Mouse (Mus musculus) testis, adult 2 months (tissue): ENCODE data around the gene Kalrn. TPM values are rescaled to one million over a fixed set of nuclear protein-coding genes. Genes with fewer than 3 reads are reported as not detected.

Experiments used
- H3K27ac ChIP-seq: fragments of 200-500 bp; 2 replicates; pipeline ENCODE4 v1.5.1; 2012; ENCODE audit warnings: low read depth, low read length; ENCODE audit not compliant: control insufficient read depth, insufficient read depth
- H3K27me3 ChIP-seq: fragments of 200-500 bp; 2 replicates; pipeline ENCODE4 v1.6.1; 2012; ENCODE audit warnings: mild to moderate bottlenecking, low read length, moderate library complexity; ENCODE audit not compliant: control insufficient read depth, insufficient read depth
- H3K36me3 ChIP-seq: fragments of 200-500 bp; 2 replicates; pipeline ENCODE4 v1.6.1; 2012; ENCODE audit warnings: mild to moderate bottlenecking, low read length; ENCODE audit not compliant: control insufficient read depth, insufficient read depth
- H3K4me1 ChIP-seq: fragments of 200-500 bp; 2 replicates; pipeline ENCODE4 v1.6.1; 2012; ENCODE audit warnings: low read length; ENCODE audit not compliant: control insufficient read depth, insufficient read depth
- H3K4me3 ChIP-seq: fragments of 200-500 bp; 2 replicates; pipeline ENCODE4 v1.5.1; 2012; ENCODE audit warnings: low read depth, mild to moderate bottlenecking, low read length, moderate library complexity, mixed read lengths; ENCODE audit not compliant: control insufficient read depth
- CTCF ChIP-seq: fragments of 200-500 bp; IDR thresholded peaks from 2 replicates; pipeline ENCODE4 v1.5.1; 2012; ENCODE audit warnings: low read depth, mild to moderate bottlenecking, inconsistent platforms, low read length, moderate library complexity; ENCODE audit not compliant: control insufficient read depth, insufficient read depth, insufficient replicate concordance
- POLR2A ChIP-seq: fragments of 200-500 bp; IDR thresholded peaks from 2 replicates; pipeline ENCODE4 v1.6.1; 2012; ENCODE audit warnings: low read depth, mild to moderate bottlenecking, inconsistent platforms, low read length, moderate library complexity; ENCODE audit not compliant: control insufficient read depth
- polyA plus RNA-seq: library from polyadenylated mRNA; depleted of rRNA; stranded (reverse); fragments of >200 nt; gene quantifications from 2 replicates; pipeline ENCODE4 v1.2.3, GENCODE M21; 2012; rRNA removed

Gene Kalrn
- polyA plus RNA-seq, 1 experiment, result 5.7 TPM

DNA sequence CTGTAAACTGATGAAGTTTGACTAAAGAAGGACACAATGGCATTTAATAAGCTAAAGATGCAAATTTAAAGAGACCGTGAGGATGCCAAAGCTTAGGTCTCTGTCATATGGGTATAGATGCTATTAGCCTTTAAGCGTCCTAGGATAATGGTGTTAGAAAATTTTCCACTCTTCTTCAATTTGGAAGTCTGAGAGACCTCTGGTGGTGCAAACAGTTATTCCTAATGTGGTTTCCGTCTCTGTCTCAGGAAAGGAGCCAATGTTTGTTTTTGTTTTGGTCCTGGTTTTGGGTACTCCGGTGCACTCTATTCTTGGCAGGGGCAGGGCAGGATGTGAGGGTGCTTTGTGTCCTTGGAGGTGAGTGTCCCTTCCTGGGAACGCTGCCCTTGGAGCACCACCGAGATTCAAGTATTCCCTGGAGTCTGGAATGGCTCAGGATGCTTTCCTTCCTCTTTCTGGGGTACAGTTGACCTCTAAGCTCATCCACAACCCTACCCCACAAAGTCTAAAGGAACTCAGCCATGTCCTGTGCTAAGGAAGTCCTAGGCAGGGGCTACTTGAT is 646.0 kb downstream of the Kalrn start:
- Histone ChIP-seq H3K4me1 (0 out of 2 replicates have a peak, but pooled peaks cover under 1% of the 10 kb centered on the region), H3K36me3 (no peaks in the 10 kb centered on the region), H3K27ac (no peak overlapping the region), H3K4me3 (no peak overlapping the region), H3K27me3 (no peaks in the 10 kb centered on the region)
- TF ChIP-seq POLR2A (no peak), CTCF (no peak)

DNA sequence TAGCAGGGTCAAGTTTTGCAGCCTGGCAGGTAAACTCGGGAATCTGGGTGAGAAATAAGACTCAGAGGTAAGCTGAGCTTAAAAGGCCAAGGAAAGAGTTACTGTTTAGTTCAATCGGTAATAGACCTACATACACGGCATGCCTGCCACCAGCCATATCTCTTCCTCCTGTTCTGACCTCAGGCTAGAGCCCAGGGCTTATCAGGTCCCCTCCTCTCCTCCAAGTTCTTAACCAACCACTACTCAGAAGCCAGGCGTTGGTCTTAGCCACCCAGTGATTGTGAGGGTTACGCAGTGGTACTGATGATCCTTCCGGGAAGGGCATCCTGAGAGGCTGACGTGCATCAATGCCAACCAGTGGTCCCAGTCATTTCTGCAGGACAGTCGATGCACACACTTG is 649.6 kb downstream of the Kalrn start:
- H3K27ac ChIP-seq, result no peak overlapping the region
- TF ChIP-seq POLR2A (no peak), CTCF (no peak)
- H3K4me1 ChIP-seq, result no peaks in the 10 kb centered on the region
- no peaks in the 10 kb centered on the region for H3K27me3 ChIP-seq
- H3K4me3 ChIP-seq, result no peak overlapping the region
- no peaks in the 10 kb centered on the region for H3K36me3 ChIP-seq

DNA sequence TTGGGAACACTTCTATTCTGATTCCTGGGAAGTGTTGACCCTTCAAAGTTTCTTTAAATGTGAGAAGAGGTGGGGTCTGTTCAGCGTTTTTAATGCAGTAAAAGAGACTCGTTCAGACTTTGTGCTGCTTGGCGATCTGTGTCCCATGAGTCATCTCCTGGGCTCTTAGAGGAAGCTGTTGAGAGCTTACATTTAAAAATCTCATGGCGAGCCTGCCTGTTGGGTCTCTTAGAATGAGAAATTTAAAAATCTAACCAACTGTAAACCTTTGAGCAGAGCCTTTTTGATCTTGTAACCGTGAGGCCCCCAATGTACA is 650.4 kb downstream of the Kalrn start:
- TF ChIP-seq CTCF (no peak), POLR2A (no peak)
- Histone ChIP-seq H3K27ac (no peak overlapping the region), H3K4me1 (no peaks in the 10 kb centered on the region), H3K27me3 (no peaks in the 10 kb centered on the region), H3K4me3 (no peak overlapping the region), H3K36me3 (no peaks in the 10 kb centered on the region)

DNA sequence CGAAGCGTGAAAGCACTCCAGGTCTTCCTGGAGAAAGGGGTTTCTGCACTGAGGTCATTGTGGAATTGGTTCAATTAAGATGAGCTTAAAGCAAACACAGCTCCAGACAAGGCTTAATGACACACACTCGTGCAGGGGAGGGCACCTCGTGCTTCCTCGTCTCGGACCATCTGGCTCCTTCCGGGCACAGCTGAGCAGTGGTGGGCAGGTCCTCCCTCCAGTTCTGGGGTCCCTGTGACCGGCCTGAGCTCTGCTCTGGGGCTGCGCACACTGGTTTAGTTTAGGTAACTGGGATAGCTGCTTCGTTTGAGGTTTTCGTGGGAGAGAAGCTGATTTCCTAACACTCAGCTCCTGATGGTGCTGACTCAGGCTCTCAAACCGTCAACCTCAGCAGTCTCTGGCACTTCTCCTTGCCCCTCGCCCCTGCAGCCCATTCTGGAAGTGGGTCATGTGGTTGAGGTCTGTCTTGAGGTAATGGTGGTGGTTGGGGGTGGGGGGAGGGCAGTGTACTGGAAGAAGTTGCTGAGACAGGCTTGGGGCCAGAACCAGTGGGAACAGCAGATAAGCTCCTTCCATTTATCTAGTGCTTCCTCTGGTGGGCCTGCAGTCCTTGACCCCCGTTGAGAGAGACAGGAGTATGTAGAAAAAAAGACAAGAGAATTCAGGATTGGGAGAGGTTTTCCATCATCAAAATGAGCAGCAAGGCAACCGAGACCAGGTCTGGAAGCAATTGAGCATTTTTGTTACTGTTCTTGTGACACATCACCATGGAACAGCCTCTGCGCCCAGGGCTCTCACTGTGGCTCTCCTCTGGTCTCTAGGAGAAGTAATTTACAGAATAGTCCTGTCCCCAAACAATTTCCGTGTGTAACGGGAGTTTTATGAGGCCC is 651.0 kb downstream of the Kalrn start:
- no peak for TF ChIP-seq CTCF
- no peak for TF ChIP-seq POLR2A
- H3K36me3 ChIP-seq, result no peaks in the 10 kb centered on the region
- no peaks in the 10 kb centered on the region; the same call in 1 of the 2 replicates for H3K4me1 ChIP-seq
- no peaks in the 10 kb centered on the region for H3K27me3 ChIP-seq
- no peak overlapping the region for H3K4me3 ChIP-seq
- H3K27ac ChIP-seq, result no peak overlapping the region

DNA sequence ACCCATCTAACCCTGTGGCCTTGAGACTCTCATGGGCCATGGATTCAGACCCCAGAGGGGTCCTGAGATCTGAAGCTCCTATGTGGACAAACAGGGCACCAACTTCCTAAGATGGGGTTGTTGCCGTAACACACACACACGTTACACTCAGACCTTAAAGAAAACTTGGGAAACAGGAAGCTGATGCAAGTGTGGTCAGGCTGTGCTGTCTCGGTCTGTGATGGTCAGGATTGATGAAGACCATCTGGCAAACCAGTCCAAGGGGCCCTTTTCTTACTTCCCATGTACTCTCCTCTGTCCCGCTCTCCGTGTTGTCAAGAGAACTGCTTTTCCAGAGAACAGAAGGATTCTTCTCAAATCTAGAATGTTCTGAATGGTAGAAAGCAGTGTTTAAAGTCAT is 651.8 kb downstream of the Kalrn start:
- TF ChIP-seq CTCF, result no peak
- TF ChIP-seq POLR2A, result no peak
- H3K27me3 ChIP-seq, result no peaks in the 10 kb centered on the region
- peaks cover 5% of the 10 kb centered on the region for H3K4me1 ChIP-seq
- H3K4me3 ChIP-seq, result no peak overlapping the region
- no peak overlapping the region for H3K27ac ChIP-seq
- no peaks in the 10 kb centered on the region for H3K36me3 ChIP-seq

Other genes with a start within 250 kb of the Kalrn start
- gene Ropn1, start 76.4 kb upstream of the Kalrn start, polyA plus RNA-seq, result 933 and 973 TPM in 2 replicates
- gene Ccdc14, start 117.1 kb upstream of the Kalrn start, polyA plus RNA-seq, result 7.8 and 8.7 TPM in 2 replicates
- 25.3 and 44.4 TPM in 2 replicates for gene Mylk, start 171.7 kb upstream of the Kalrn start, polyA plus RNA-seq